Mouse (Mus musculus): ENCODE measurements at regions not wholly inside any gene's neighbourhood (a gene's known extent, or its start where the extent isn't known, plus 50 kb on each side); places are given as distances from the start of the nearest gene placed in this dataset.

- in situ Hi-C loops (cut with MboI; ENCODE audit: low pct_unique_long_range_greater_than_20kb in 1 of 2, low sequenced_read_pairs in 2 of 2, unreplicated experiment in 1 of 2), result no loop called here
Observed at GRCm38 (mm10) chr6:50877991-50878390, 223.8 kb upstream of the Npvf start.

- in situ Hi-C loops (cut with MboI; ENCODE audit: low pct_unique_long_range_greater_than_20kb in 1 of 2, low sequenced_read_pairs in 2 of 2, unreplicated experiment in 1 of 2), result no loop called here
Observed at GRCm38 (mm10) chr6:50882298-50882697, 228.1 kb upstream of the Npvf start.

GRCm38 (mm10) chr6:50882759-50883158 lies 228.5 kb upstream of the Npvf start:
- in situ Hi-C loops (cut with MboI; ENCODE audit: low pct_unique_long_range_greater_than_20kb in 1 of 2, low sequenced_read_pairs in 2 of 2, unreplicated experiment in 1 of 2), result no loop called here

GRCm38 (mm10) chr6:50885031-50885430 lies 230.8 kb upstream of the Npvf start:
- in situ Hi-C loops (cut with MboI; ENCODE audit: low pct_unique_long_range_greater_than_20kb in 1 of 2, low sequenced_read_pairs in 2 of 2, unreplicated experiment in 1 of 2), result no loop called here

- in situ Hi-C loops (cut with MboI; ENCODE audit: low pct_unique_long_range_greater_than_20kb in 1 of 2, low sequenced_read_pairs in 2 of 2, unreplicated experiment in 1 of 2), result no loop called here
Observed at GRCm38 (mm10) chr6:50885771-50886360, 231.6 kb upstream of the Npvf start.

- in situ Hi-C loops (cut with MboI; ENCODE audit: low pct_unique_long_range_greater_than_20kb in 1 of 2, low sequenced_read_pairs in 2 of 2, unreplicated experiment in 1 of 2), result no loop called here
Observed at GRCm38 (mm10) chr6:50890370-50891204, 236.3 kb upstream of the Npvf start.

GRCm38 (mm10) chr6:50891205-50891526 lies 236.9 kb upstream of the Npvf start:
- in situ Hi-C loops (cut with MboI; ENCODE audit: low pct_unique_long_range_greater_than_20kb in 1 of 2, low sequenced_read_pairs in 2 of 2, unreplicated experiment in 1 of 2), result no loop called here

GRCm38 (mm10) chr6:50898792-50899191 lies 244.6 kb upstream of the Npvf start:
- in situ Hi-C loops (cut with MboI; ENCODE audit: low pct_unique_long_range_greater_than_20kb in 1 of 2, low sequenced_read_pairs in 2 of 2, unreplicated experiment in 1 of 2), result no loop called here

- in situ Hi-C loops (cut with MboI; ENCODE audit: low pct_unique_long_range_greater_than_20kb in 1 of 2, low sequenced_read_pairs in 2 of 2, unreplicated experiment in 1 of 2), result no loop called here
Observed at GRCm38 (mm10) chr6:50915166-50916030, 261.2 kb upstream of the Npvf start.

- in situ Hi-C loops (cut with MboI; ENCODE audit: low pct_unique_long_range_greater_than_20kb in 1 of 2, low sequenced_read_pairs in 2 of 2, unreplicated experiment in 1 of 2), result no loop called here
Observed at GRCm38 (mm10) chr6:50918248-50918647, 264.0 kb upstream of the Npvf start.

- in situ Hi-C loops (cut with MboI; ENCODE audit: low pct_unique_long_range_greater_than_20kb in 1 of 2, low sequenced_read_pairs in 2 of 2, unreplicated experiment in 1 of 2), result no loop called here
Observed at GRCm38 (mm10) chr6:50922235-50922634, 268.0 kb upstream of the Npvf start.

GRCm38 (mm10) chr6:50924571-50924970 lies 270.3 kb upstream of the Npvf start:
- in situ Hi-C loops (cut with MboI; ENCODE audit: low pct_unique_long_range_greater_than_20kb in 1 of 2, low sequenced_read_pairs in 2 of 2, unreplicated experiment in 1 of 2), result no loop called here

GRCm38 (mm10) chr6:50924998-50925397 lies 270.8 kb upstream of the Npvf start:
- in situ Hi-C loops (cut with MboI; ENCODE audit: low pct_unique_long_range_greater_than_20kb in 1 of 2, low sequenced_read_pairs in 2 of 2, unreplicated experiment in 1 of 2), result no loop called here

GRCm38 (mm10) chr6:50926313-50926712 lies 272.1 kb upstream of the Npvf start:
- in situ Hi-C loops (cut with MboI; ENCODE audit: low pct_unique_long_range_greater_than_20kb in 1 of 2, low sequenced_read_pairs in 2 of 2, unreplicated experiment in 1 of 2), result no loop called here

GRCm38 (mm10) chr6:50929503-50929902 lies 275.3 kb upstream of the Npvf start:
- in situ Hi-C loops (cut with MboI; ENCODE audit: low pct_unique_long_range_greater_than_20kb in 1 of 2, low sequenced_read_pairs in 2 of 2, unreplicated experiment in 1 of 2), result no loop called here

GRCm38 (mm10) chr6:50933510-50933909 lies 279.3 kb upstream of the Npvf start:
- in situ Hi-C loops (cut with MboI; ENCODE audit: low pct_unique_long_range_greater_than_20kb in 1 of 2, low sequenced_read_pairs in 2 of 2, unreplicated experiment in 1 of 2), result loop anchor here in 1 of 2 experiments (10.0 kb wide), 2 partner anchors 231 to 249 kb away; no protein-coding TSS in a partner anchor

- in situ Hi-C loops (cut with MboI; ENCODE audit: low pct_unique_long_range_greater_than_20kb in 1 of 2, low sequenced_read_pairs in 2 of 2, unreplicated experiment in 1 of 2), result loop anchor here in 1 of 2 experiments (10.0 kb wide), 2 partner anchors 231 to 249 kb away; no protein-coding TSS in a partner anchor
Observed at GRCm38 (mm10) chr6:50934245-50934644, 280.0 kb upstream of the Npvf start.

GRCm38 (mm10) chr6:50936306-50936705 lies 282.1 kb upstream of the Npvf start:
- in situ Hi-C loops (cut with MboI; ENCODE audit: low pct_unique_long_range_greater_than_20kb in 1 of 2, low sequenced_read_pairs in 2 of 2, unreplicated experiment in 1 of 2), result loop anchor here (5.0 to 10.0 kb wide), 5 partner anchors 124 to 259 kb away; no protein-coding TSS in a partner anchor

- in situ Hi-C loops (cut with MboI; ENCODE audit: low pct_unique_long_range_greater_than_20kb in 1 of 2, low sequenced_read_pairs in 2 of 2, unreplicated experiment in 1 of 2), result loop anchor here (5.0 to 10.0 kb wide), 5 partner anchors 125 to 260 kb away; no protein-coding TSS in a partner anchor
Observed at GRCm38 (mm10) chr6:50937094-50937493, 282.9 kb upstream of the Npvf start.
